Mouse (Mus musculus): ENCODE measurements around the gene Olfr633. TPM values are rescaled to one million over a fixed set of nuclear protein-coding genes. Genes with fewer than 3 reads are reported as not detected.
A peak's percentile ranks its signal among the peaks of the same experiment; 100 is the strongest.
"Not testable (repeated sequence)": the region's sequence is repeated elsewhere in the genome, so short reads cannot be mapped to it uniquely, and the experiment has no call there.

Gene Olfr633
- polyA plus RNA-seq (2012; rRNA removed) = not detected in 2 replicates

DNA sequence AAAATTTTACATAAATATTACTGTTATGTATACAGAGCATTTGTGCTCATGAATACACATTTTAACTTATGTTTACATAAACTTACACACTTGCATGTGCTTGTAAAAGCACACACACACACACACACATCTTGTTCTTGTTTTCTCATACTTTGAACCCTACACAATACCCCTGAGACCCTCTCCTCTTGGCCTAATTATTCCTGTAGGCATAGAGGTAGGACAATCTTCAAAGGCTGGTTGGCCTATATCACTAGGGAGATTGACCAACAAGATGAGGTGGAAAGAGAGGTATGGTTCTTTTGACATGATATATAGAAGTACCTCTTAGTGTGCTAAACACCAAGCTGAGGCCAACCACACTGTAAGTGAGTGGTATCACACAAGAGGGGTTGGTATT, at the start of gene Olfr633:
Gene Olfr633 (plus strand): TSS at position 301 of the 400 bp plus-strand sequence.
- Histone ChIP-seq H3K4me1 (ENCODE audit: control insufficient read depth, insufficient read depth, low read length) (no peaks in the 10 kb centered on the region), H3K27ac (ENCODE audit: insufficient read depth, low read length) (no peak within 1 kb of the TSS), H3K4me3 (ENCODE audit: insufficient read depth, low read length) (no peak within 1 kb of the TSS)
- no peak for TF ChIP-seq POLR2A (IDR thresholded peaks at IDR 0.05; ENCODE audit: extremely low read depth, insufficient read depth, low read length)
- TF ChIP-seq CTCF (IDR thresholded peaks at IDR 0.05; ENCODE audit: extremely low read depth, insufficient read depth, low read length) = no peak

GRCm38 (mm10) chr7:103903187-103903586, 41.0 kb upstream of the Olfr633 start, which contains the start of gene Olfr65:
TSS of gene Olfr65 (plus strand) at chr7:103903487.
- H3K4me1 ChIP-seq (ENCODE audit: control insufficient read depth, insufficient read depth, low read length) = no peaks in the 10 kb centered on the region
- H3K27ac ChIP-seq (ENCODE audit: insufficient read depth, low read length) = no peak within 1 kb of the TSS
- H3K4me3 ChIP-seq (ENCODE audit: insufficient read depth, low read length) = no peak within 1 kb of the TSS
- TF ChIP-seq POLR2A (IDR thresholded peaks at IDR 0.05; ENCODE audit: extremely low read depth, insufficient read depth, low read length) = no peak
- TF ChIP-seq CTCF (IDR thresholded peaks at IDR 0.05; ENCODE audit: extremely low read depth, insufficient read depth, low read length) = no peak

DNA sequence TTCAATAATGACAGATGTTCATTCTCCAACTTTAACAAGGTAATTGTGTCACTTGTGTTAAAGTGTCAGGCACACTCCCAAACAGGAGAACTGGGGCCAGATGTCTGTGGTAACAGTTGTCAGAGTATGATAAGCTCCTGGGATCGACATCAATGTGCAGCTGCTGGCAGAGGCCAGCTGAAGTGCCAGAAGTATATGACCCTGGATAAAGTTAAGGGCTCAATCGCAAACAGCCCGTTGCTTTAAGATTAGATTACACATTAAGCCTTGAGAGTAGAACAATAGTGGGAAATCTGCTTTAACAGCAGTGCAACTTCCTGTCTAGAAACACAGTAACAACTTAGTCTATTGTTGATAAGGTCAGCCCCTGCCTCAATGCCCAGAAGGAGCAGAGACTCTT, 34.2 kb upstream of the Olfr633 start:
- no peak overlapping the region for H3K4me3 ChIP-seq (ENCODE audit: insufficient read depth, low read length)
- TF ChIP-seq CTCF (IDR thresholded peaks at IDR 0.05; ENCODE audit: extremely low read depth, insufficient read depth, low read length) (no peak), POLR2A (IDR thresholded peaks at IDR 0.05; ENCODE audit: extremely low read depth, insufficient read depth, low read length) (no peak)
- H3K27ac ChIP-seq (ENCODE audit: insufficient read depth, low read length) = no peak overlapping the region
- no peaks in the 10 kb centered on the region for H3K4me1 ChIP-seq (ENCODE audit: control insufficient read depth, insufficient read depth, low read length)

DNA sequence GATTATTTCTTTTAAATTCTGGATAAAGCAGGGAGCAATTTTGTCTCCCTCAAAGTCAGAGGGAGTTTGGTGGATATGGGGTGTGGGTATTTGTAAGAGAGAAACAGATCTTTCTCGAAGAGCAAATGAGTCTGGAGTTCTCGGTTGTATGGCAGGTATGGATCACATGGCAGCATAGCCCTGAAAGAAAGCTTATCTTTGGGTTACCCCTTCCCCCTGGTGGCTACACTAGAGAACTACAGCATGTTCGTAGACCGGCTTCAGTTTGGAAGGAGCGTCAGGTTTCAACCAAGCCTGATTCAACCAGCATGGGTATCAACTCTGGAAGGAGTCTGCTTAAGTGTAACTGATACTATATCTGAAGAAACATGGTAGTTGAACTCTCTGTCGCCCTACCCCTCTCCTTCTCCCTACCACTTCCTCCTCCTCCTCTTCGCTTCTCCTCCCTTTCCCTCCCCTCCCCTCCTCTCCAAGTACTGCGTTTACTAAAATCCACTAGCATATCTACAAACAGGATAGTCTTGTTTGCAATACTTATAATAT, 31.2 kb upstream of the Olfr633 start:
- TF ChIP-seq CTCF (IDR thresholded peaks at IDR 0.05; ENCODE audit: extremely low read depth, insufficient read depth, low read length) = no peak
- no peak for TF ChIP-seq POLR2A (IDR thresholded peaks at IDR 0.05; ENCODE audit: extremely low read depth, insufficient read depth, low read length)
- H3K4me1 ChIP-seq (ENCODE audit: control insufficient read depth, insufficient read depth, low read length) = no peaks in the 10 kb centered on the region
- H3K27ac ChIP-seq (ENCODE audit: insufficient read depth, low read length) = no peak overlapping the region
- H3K4me3 ChIP-seq (ENCODE audit: insufficient read depth, low read length) = no peak overlapping the region

- H3K27ac ChIP-seq (ENCODE audit: insufficient read depth, low read length) = no peak overlapping the region
- H3K4me1 ChIP-seq (ENCODE audit: control insufficient read depth, insufficient read depth, low read length) = no peaks in the 10 kb centered on the region
- no peak overlapping the region for H3K4me3 ChIP-seq (ENCODE audit: insufficient read depth, low read length)
- TF ChIP-seq POLR2A (IDR thresholded peaks at IDR 0.05; ENCODE audit: extremely low read depth, insufficient read depth, low read length) (no peak), CTCF (IDR thresholded peaks at IDR 0.05; ENCODE audit: extremely low read depth, insufficient read depth, low read length) (no peak)
Observed at GRCm38 (mm10) chr7:103915338-103915737, 28.9 kb upstream of the Olfr633 start.

- TF ChIP-seq CTCF (IDR thresholded peaks at IDR 0.05; ENCODE audit: extremely low read depth, insufficient read depth, low read length) (no peak), POLR2A (IDR thresholded peaks at IDR 0.05; ENCODE audit: extremely low read depth, insufficient read depth, low read length) (no peak)
- no peak within 1 kb of the TSS for H3K4me3 ChIP-seq (ENCODE audit: insufficient read depth, low read length)
- H3K4me1 ChIP-seq (ENCODE audit: control insufficient read depth, insufficient read depth, low read length) = no peaks in the 10 kb centered on the region
- no peak within 1 kb of the TSS for H3K27ac ChIP-seq (ENCODE audit: insufficient read depth, low read length)
Observed at GRCm38 (mm10) chr7:103928525-103928924, 15.7 kb upstream of the Olfr633 start, which contains the start of gene Olfr631. TSS of gene Olfr631 (plus strand) at chr7:103928825.

DNA sequence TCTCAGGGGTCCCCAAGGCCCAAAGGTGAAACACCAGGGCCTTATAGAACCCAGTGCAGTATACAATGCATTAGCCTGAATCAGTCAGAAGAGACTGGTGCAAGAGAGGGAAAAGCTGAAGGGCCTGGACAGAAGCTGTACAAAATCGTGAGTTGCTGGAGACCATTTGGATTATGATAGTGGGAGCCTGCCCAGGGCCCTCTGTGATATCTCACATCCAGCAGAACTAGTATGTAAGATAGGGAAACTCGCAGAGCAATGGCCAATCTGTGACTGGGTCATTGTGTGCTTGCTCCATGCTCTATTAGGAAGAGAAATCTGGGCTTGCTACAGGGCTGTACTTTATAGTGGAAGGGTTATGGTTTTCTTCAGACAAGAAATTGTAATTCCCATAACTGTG, 10.0 kb upstream of the Olfr633 start, which contains the start of gene Olfr632:
Gene Olfr632 (plus strand): TSS at position 84 of the 400 bp plus-strand sequence.
- no peaks in the 10 kb centered on the region for H3K4me1 ChIP-seq (ENCODE audit: control insufficient read depth, insufficient read depth, low read length)
- H3K27ac ChIP-seq (ENCODE audit: insufficient read depth, low read length) = no peak within 1 kb of the TSS
- no peak within 1 kb of the TSS for H3K4me3 ChIP-seq (ENCODE audit: insufficient read depth, low read length)
- TF ChIP-seq CTCF (IDR thresholded peaks at IDR 0.05; ENCODE audit: extremely low read depth, insufficient read depth, low read length) (no peak), POLR2A (IDR thresholded peaks at IDR 0.05; ENCODE audit: extremely low read depth, insufficient read depth, low read length) (no peak)

DNA sequence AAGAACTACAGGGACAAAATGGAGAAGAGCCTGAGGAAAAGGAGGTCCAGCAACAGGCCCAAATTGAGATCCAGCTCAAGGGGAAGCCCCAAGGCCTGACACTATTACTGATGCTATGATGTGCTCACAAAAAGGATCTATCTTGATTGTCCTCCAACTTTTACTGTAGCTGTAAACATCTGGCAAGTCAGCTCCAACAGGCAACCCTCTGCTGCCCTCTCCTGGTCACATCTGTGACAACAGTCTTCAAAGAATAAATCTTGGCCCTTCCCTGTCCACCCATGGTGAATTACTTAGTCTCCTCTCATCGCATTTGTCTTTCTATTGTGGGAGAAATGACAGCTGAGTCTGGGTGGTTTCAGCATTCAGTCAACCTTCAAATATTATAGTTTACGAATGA, 1.5 kb upstream of the Olfr633 start:
- Histone ChIP-seq H3K4me3 (ENCODE audit: insufficient read depth, low read length) (no peak overlapping the region), H3K27ac (ENCODE audit: insufficient read depth, low read length) (no peak overlapping the region), H3K4me1 (ENCODE audit: control insufficient read depth, insufficient read depth, low read length) (no peaks in the 10 kb centered on the region)
- TF ChIP-seq POLR2A (IDR thresholded peaks at IDR 0.05; ENCODE audit: extremely low read depth, insufficient read depth, low read length) = no peak
- peak; percentile 45 for TF ChIP-seq CTCF (IDR thresholded peaks at IDR 0.05; ENCODE audit: extremely low read depth, insufficient read depth, low read length)

GRCm38 (mm10) chr7:103966873-103967272, 22.6 kb downstream of the Olfr633 start:
- not testable (repeated sequence) for H3K27ac ChIP-seq (ENCODE audit: insufficient read depth, low read length); H3K4me1 ChIP-seq (ENCODE audit: control insufficient read depth, insufficient read depth, low read length); H3K4me3 ChIP-seq (ENCODE audit: insufficient read depth, low read length)

DNA sequence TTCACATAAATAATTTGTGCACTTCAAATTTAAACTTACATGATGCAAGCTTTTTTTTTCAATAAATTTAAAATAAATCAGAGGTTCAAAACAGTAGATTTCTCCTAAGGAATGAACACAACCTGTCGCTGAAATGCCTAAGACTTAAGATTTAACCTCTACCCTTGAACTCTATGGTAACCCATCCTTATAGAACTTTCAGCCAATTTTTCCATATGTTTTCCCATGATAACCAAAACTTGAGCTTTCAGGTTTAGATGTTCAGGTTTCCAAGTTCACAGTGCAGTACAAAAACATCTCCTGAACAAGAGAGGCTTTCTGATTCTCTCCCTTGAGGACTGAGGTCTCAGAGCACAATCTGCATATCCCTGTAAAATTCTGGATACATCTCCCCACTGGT, 26.6 kb downstream of the Olfr633 start, which contains the start of gene Olfr635:
Gene Olfr635 (plus strand): TSS at position 301 of the 400 bp plus-strand sequence.
- TF ChIP-seq CTCF (IDR thresholded peaks at IDR 0.05; ENCODE audit: extremely low read depth, insufficient read depth, low read length) = no peak
- TF ChIP-seq POLR2A (IDR thresholded peaks at IDR 0.05; ENCODE audit: extremely low read depth, insufficient read depth, low read length) = no peak
- H3K4me1 ChIP-seq (ENCODE audit: control insufficient read depth, insufficient read depth, low read length) = no peaks in the 10 kb centered on the region
- no peak within 1 kb of the TSS for H3K27ac ChIP-seq (ENCODE audit: insufficient read depth, low read length)
- H3K4me3 ChIP-seq (ENCODE audit: insufficient read depth, low read length) = no peak within 1 kb of the TSS
